Mouse (Mus musculus): ENCODE data around the gene Cpeb2.

GRCm38 (mm10) chr5:43298975-43299374 is 66.0 kb downstream of the Cpeb2 start:
- TF ChIP-seq CTCF (conservative IDR thresholded peaks at IDR 0.05 in 1 of 2, IDR thresholded peaks at IDR 0.05 in 1 of 2; ENCODE audit: low read depth in 2 of 2, low read length in 2 of 2) (no peak), POLR2A (IDR thresholded peaks at IDR 0.05; ENCODE audit: low read depth, low read length) (no peak), EP300 (IDR thresholded peaks at IDR 0.05; ENCODE audit: low read length) (no peak), MAFK (IDR thresholded peaks at IDR 0.05; ENCODE audit: insufficient replicate concordance, low read length) (no peak), E2F4 (IDR thresholded peaks at IDR 0.05; ENCODE audit: insufficient replicate concordance, low read depth, low read length) (no peak), MAX (IDR thresholded peaks at IDR 0.05; ENCODE audit: low read length) (no peak), UBTF (IDR thresholded peaks at IDR 0.05; ENCODE audit: low read depth, low read length) (no peak), CHD2 (IDR thresholded peaks at IDR 0.05; ENCODE audit: low read length) (no peak), ZMIZ1 (IDR thresholded peaks at IDR 0.05; ENCODE audit: low read depth, low read length) (no peak)
